Mouse (Mus musculus) erythroblast, embryonic 14.5 days (primary cell): ENCODE measurements around the gene B3galnt2.
"Not testable (repeated sequence)": the region's sequence is repeated elsewhere in the genome, so short reads cannot be mapped to it uniquely, and the experiment has no call there.

Experiments
- GATA1 ChIP-seq: IDR thresholded peaks from 2 replicates; pipeline ENCODE4 v1.6.1; 2012; ENCODE audit warnings: low read length, inconsistent platforms, mixed read lengths
- TAL1 ChIP-seq: IDR thresholded peaks from 3 replicates; pipeline ENCODE4 v1.6.1; 2012; ENCODE audit warnings: low read length, inconsistent platforms, mixed read lengths

DNA sequence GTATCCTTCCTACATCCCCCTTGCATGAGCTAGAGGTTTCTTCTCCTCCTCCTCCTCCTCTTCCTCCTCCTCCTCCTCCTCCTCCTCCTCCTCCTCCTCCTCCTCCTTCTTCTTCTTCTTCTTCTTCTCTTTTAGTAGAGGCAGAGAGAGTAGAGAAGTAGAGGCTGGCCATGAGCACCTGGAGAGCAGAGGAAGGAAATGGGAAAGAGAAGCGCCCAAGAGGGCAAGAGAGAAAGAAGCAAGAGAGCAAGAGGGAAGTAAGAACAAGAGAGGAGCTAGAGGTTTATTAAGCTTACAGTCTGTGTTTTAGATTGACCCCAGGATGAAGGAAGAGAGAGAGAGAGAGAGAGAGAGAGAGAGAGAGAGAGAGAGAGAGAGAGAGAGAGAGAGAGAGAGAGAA is 27.6 kb downstream of the B3galnt2 start:
- not testable (repeated sequence) for TF ChIP-seq GATA1, TAL1
